Mouse (Mus musculus): ENCODE measurements around the gene Olfr1065. TPM values are rescaled to one million over a fixed set of nuclear protein-coding genes. Genes with fewer than 3 reads are reported as not detected.
A peak's percentile ranks its signal among the peaks of the same experiment; 100 is the strongest.
"Not testable (repeated sequence)": the region's sequence is repeated elsewhere in the genome, so short reads cannot be mapped to it uniquely, and the experiment has no call there.

The Olfr1065 gene
- total RNA-seq (2021) = not detected
- long read RNA-seq, experiment 1 = 0 reads
- long read RNA-seq, experiment 2 = 0 reads

DNA sequence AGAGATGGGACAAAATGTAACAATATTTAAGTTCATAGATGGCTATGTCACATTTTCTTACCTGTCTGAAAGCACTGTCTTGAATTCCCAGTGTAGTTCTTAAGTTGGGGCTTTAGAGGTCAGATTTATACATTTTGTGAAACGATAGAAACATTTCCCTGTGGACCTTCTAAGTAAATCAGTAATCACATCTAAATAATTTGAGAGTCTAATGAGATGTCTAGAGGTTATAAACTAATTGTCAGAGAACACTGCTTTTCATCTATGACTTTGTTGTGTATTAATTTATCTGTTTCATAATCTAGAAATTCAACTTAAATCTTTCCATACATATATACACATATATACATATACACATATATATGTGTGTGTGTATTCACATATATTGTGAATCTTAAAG lies at the start of gene Olfr1065:
Gene Olfr1065 (minus strand): TSS at position 101 of the 400 bp plus-strand sequence.
- DNase-seq = not testable (repeated sequence)

DNA sequence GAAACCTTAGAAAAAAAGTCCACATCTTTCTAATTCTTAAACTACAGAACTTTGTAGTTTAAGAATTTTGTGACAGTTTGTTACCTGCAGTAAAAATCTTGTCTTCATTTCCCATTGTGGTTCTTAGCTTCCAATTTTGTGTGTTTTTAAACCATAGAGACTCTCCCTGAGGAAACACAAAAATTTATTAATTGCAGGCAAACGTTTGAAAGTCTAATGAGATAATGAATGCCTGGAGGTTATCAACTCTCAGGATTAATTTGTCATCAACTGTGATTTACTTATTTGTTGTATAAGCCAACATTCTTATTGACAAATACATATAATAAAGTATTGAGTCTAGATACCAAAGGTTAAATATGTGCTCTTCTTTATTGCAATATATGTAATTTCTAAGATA lies 36.9 kb upstream of the Olfr1065 start, which contains the start of gene Olfr228:
Gene Olfr228 (minus strand): TSS at position 101 of the 400 bp plus-strand sequence.
- DNase-seq = no peak

DNA sequence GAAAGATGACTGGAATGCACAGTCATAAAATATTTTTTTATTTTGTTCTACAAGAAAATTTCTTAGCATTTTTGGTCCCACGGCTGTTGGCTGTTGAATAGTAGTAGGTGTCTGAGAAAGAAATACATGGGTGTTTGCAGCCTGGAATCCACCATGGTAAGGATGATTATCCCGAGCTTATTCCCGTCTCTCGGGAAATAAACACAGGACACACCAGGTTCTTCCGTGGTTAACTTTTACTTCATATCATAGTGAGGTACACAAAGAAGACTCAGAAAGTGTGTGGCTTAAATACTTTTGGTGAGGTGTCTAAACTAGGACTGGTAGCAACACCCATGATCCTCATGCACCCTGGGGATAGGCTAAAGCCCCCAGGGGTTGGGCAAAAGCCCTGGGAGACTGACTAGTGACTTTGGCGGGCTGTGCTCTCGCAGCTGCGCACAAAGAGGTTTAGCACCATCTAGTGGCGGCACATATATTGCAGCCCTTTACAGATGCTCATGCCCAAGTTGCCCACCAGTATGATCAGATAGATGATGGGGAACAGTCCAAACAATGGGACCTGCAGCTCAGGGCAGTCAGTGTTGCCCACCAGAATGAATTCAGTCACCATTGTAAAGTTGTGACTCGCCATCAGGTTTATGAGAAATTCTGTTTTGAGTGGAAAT lies 14.2 kb upstream of the Olfr1065 start:
- peak; percentile 2 to 60 for DNase-seq

DNA sequence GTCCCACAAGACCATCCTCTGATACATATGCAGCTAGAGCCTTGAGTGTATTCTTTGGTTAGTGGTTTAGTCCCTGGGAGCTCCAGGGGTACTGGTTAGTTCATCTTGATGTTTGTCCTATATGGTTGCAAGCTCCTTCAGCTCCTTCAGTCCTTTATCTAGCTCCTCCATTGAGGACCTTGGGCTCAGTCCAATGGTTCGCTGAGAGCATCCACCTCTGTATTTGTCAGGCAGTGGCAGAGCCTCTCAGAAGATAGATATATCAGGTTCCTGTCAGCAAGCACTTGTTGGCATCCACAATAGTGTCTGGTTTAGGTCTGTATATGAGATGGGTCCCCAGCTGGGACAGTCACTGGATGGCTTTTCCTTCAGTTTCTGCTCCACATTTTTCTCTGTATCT lies 10.0 kb upstream of the Olfr1065 start:
- DNase-seq = no peak

DNA sequence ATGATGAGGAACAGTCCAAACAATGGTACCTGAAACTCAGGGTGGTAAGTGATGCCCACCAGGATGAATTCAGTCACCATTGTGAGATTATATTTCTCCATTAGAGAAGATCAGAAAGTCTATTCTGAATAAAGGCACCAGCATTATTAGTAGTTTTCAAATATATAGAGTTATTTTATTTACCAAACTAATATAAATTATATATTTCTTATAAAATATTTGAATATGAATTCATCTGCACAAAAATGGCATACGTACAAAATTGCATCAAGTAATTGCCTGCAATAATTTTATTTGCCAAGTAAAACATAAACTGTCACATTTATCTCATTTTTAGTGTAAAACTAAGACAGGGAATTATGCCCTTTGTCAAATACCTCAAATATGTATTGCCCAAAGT lies 5.8 kb upstream of the Olfr1065 start, which contains the start of gene Olfr1066:
Gene Olfr1066 (minus strand): TSS at position 101 of the 400 bp plus-strand sequence.
- DNase-seq = no peak

DNA sequence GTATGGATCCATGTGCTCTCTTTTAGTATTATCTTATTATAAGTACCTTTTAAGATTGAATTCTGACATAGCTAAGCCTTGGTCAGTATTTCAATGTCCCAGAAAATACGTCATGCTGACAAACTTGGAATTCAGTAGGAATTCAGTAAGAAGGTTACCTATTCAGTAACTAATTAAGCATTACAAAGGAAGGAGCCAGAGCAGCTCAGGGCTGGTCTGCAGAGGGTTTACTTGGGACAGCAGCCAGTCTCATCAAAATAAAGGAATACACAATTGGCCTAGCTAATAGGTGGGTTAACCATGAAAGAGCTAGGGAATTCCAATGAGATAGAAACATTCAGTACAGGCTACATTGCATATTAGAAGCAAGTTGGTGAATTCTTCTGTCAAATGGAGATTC lies 8.3 kb downstream of the Olfr1065 start:
- DNase-seq = not testable (repeated sequence)

DNA sequence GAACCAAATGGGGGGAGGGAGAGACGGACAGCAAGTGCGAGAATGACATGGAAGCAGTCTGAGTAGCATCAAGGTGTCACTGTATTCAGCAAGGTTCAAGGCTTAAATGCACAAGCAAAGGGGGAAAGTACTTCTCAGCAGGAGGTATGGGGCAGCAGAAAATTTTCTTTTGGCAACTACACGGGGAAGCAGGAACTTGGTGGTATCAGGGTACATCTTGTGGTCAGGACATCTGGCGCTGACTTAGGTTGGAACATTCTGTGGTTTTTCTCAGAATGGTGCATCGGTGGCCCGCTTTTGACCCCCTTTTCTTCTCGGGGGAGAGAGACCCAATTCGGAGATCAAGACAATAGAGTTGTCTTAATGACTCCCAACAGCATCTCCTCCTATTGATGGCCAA lies 21.9 kb downstream of the Olfr1065 start:
- not testable (repeated sequence) for DNase-seq

DNA sequence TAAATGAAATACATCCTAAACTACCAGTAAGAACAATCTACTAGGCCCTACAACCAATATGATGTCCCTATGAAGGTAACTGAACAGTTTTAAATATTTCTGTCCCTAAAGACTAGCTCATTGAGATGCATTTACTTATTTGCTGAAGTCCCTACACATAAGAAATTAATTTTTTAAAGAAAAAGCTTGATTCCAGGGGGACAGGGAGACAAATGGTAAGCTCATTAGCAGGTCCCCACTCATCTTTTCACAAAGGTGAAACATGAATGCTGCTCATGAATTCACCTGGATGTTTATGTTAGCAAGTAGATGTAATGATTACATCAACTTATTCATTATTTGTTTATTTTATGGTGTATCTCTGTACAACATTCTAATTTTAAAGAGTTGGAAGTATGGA lies 23.7 kb downstream of the Olfr1065 start, which contains the start of gene Olfr1062:
Gene Olfr1062 (minus strand): TSS at position 101 of the 400 bp plus-strand sequence.
- DNase-seq = not testable (repeated sequence)

DNA sequence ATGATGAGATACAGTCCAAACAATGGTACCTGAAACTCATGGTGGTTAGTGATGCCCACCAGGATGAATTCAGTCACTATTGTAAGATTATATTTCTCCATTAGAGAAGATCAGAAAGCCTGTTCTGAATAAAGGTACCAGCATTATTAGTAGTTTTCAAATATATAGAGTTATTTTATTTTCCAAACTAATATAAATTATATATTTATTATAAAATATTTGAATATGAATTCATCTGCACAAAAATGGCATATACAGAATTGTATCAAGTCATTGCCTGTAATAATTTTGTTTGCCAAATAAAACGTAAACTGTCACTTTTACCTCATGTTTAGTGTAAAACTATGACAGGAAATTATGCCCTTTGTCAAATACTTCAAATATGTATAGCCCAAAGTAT lies 36.4 kb downstream of the Olfr1065 start, which contains the start of gene Olfr1061:
Gene Olfr1061 (minus strand): TSS at position 101 of the 400 bp plus-strand sequence.
- DNase-seq = no peak

DNA sequence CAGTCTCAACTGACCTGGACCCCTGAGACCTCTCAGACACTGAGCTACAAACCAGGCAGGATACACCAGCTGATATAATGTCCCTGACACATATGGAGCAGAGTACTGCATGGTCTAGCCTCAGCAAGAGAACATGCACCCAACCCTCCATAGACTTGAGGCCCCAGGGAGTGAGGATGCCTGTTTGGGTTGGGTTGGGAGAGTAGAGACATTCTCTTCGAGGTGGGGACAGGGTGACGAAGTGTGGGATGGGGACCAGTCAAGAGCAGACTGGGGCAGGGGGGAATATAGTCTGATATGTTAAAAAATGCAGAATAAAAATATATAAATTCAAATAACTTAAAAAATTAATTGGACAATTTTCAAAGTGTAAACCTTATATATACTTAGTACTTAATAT lies 55.3 kb downstream of the Olfr1065 start:
- no peak for DNase-seq

Other genes starting within 250 kb of the Olfr1065 start
- gene Olfr1045, start 247.6 kb downstream of the Olfr1065 start, total RNA-seq (2021) = not detected
- gene Olfr1046, start 231.3 kb downstream of the Olfr1065 start, total RNA-seq (2021) = not detected
- not detected for gene Olfr1047, start 219.2 kb downstream of the Olfr1065 start, total RNA-seq (2021)
- not detected for gene Olfr1048, start 210.3 kb downstream of the Olfr1065 start, total RNA-seq (2021)
- gene Olfr1049, start 192.3 kb downstream of the Olfr1065 start, total RNA-seq (2021) = not detected
- gene Olfr1051, start 171.5 kb downstream of the Olfr1065 start, total RNA-seq (2021) = not detected
- not detected for gene Olfr1052, start 158.1 kb downstream of the Olfr1065 start, total RNA-seq (2021)
- gene Olfr1053, start 135.3 kb downstream of the Olfr1065 start, total RNA-seq (2021) = not detected
- not detected for gene Olfr1054, start 115.2 kb downstream of the Olfr1065 start, total RNA-seq (2021)
- not detected for gene Olfr1055, start 100.3 kb downstream of the Olfr1065 start, total RNA-seq (2021)
- gene Olfr1056, start 88.1 kb downstream of the Olfr1065 start, total RNA-seq (2021) = not detected
- not detected for gene Olfr1057, start 72.2 kb downstream of the Olfr1065 start, total RNA-seq (2021)
- not detected for gene Olfr1058, start 62.0 kb downstream of the Olfr1065 start, total RNA-seq (2021)
- gene Olfr1061, start 36.5 kb downstream of the Olfr1065 start, total RNA-seq (2021) = not detected
- gene Olfr1062, start 23.8 kb downstream of the Olfr1065 start, total RNA-seq (2021) = not detected
- not detected for gene Olfr1066, start 5.7 kb upstream of the Olfr1065 start, total RNA-seq (2021)
- not detected for gene Olfr228, start 36.8 kb upstream of the Olfr1065 start, total RNA-seq (2021)
- gene Olfr1076, start 57.9 kb upstream of the Olfr1065 start, total RNA-seq (2021) = not detected
- gene Olfr1079, start 91.9 kb upstream of the Olfr1065 start, total RNA-seq (2021) = not detected
- not detected for gene Olfr1080, start 107.6 kb upstream of the Olfr1065 start, total RNA-seq (2021)
- not detected for gene Olfr1082, start 148.4 kb upstream of the Olfr1065 start, total RNA-seq (2021)
- not detected for gene Olfr1084, start 189.1 kb upstream of the Olfr1065 start, total RNA-seq (2021)
- not detected for gene Olfr1085, start 211.4 kb upstream of the Olfr1065 start, total RNA-seq (2021)
- gene Olfr1086, start 229.5 kb upstream of the Olfr1065 start, total RNA-seq (2021) = not detected
- gene Olfr1087, start 247.8 kb upstream of the Olfr1065 start, total RNA-seq (2021) = not detected